Mouse (Mus musculus): ENCODE measurements at regions not wholly inside any gene's neighbourhood (a gene's known extent, or its start where the extent isn't known, plus 50 kb on each side); places are given as distances from the start of the nearest gene placed in this dataset.

DNA sequence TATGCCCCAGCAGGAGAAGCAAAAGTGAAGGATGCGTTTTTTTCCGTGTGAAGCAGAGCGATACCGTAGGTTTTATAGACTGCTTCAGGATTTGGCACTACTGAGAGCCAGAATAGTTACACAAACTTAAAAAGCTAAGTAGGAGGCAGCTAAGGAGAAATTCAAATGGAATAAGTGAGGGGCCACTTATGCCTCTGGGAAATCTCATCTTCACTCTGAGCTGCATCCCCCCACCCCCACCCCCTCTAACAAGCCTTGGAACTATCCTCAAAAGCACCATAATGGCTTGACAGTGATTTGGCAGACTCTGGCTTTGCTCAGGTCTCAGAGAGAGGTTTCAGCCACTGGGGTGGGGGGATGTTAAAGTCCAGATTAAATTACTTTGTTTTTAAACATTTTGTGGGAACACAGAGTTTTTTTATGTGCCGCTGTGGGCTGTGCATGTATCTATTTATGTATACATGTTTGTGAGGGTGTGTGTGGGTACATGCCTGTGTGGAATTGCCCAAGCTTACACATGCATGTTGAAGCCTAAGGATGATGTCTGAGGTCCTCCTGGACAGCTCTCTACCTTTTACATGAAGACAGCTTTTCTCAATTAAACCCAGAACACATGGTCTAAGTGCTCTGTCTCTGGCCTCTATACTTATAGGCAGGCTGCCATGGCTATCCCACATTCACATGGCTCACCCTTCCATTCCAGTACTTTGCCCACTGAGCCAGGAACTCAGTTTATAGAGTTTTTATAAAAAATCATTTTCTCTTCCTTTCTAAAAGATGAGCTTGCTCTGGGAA, 396.6 kb downstream of the Epm2a start:
- WGBS, result 90% methylated on average over 5 of the region's 5 CpGs
- no peak for DNase-seq (ENCODE audit: extremely low read depth, low read depth, low spot score)
- no peaks in the 10 kb centered on the region for H3K36me3 ChIP-seq (ENCODE audit: control insufficient read depth, insufficient read depth, low read length)
- no peak for TF ChIP-seq POLR2A (IDR thresholded peaks at IDR 0.05; ENCODE audit: extremely low read depth, insufficient read depth, low read length)
- no peaks in the 10 kb centered on the region for H3K79me2 ChIP-seq (ENCODE audit: control insufficient read depth, insufficient read depth, low read length)
- H3K4me3 ChIP-seq (ENCODE audit: insufficient read depth, low read depth, low read length), result no peak overlapping the region
- H3K4me1 ChIP-seq (ENCODE audit: control insufficient read depth, insufficient read depth, low read length), result no peaks in the 10 kb centered on the region
- no peaks in the 10 kb centered on the region for H3K27me3 ChIP-seq (ENCODE audit: control insufficient read depth, insufficient read depth, low read length)
- H3K27ac ChIP-seq (replicated peaks; ENCODE audit: insufficient read depth, low read depth, low read length), result no peak overlapping the region
- H3K9ac ChIP-seq (ENCODE audit: low read depth, low read length), result no peak overlapping the region

- Histone ChIP-seq H3K79me2 (ENCODE audit: control insufficient read depth, insufficient read depth, low read length) (no peaks in the 10 kb centered on the region), H3K36me3 (ENCODE audit: control insufficient read depth, insufficient read depth, low read length) (no peaks in the 10 kb centered on the region), H3K4me1 (ENCODE audit: control insufficient read depth, insufficient read depth, low read length) (no peaks in the 10 kb centered on the region), H3K27me3 (ENCODE audit: control insufficient read depth, insufficient read depth, low read length) (no peaks in the 10 kb centered on the region), H3K9ac (ENCODE audit: low read depth, low read length) (no peak overlapping the region), H3K4me3 (ENCODE audit: insufficient read depth, low read depth, low read length) (no peak overlapping the region), H3K27ac (replicated peaks; ENCODE audit: insufficient read depth, low read depth, low read length) (no peak overlapping the region)
- 85% methylated on average over 4 of the region's 4 CpGs for WGBS
- TF ChIP-seq CTCF (IDR thresholded peaks at IDR 0.05; ENCODE audit: low read depth, low read length) (no peak), POLR2A (IDR thresholded peaks at IDR 0.05; ENCODE audit: extremely low read depth, insufficient read depth, low read length) (no peak)
- DNase-seq (ENCODE audit: extremely low read depth, low read depth, low spot score), result no peak
Observed at GRCm38 (mm10) chr10:11745587-11745986, 402.4 kb downstream of the Epm2a start.

DNA sequence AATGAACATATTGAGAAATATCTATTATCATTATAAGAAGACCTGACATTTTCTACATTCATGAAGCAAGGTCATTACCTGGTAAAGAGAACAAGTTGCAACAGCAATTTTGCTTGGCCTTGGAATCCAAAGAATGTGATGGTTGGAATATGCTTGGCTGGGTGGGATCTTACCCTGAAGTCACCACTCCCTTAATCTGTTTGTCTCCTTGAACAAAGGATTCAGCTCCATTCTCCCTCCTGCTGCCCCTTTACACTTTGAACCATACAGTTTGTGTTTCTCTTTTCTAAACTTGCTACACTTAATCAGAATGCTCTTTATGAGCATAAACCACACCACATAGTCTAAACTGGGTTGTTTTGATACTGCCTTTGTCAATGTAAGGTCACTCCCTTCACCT, 403.8 kb downstream of the Epm2a start:
- Histone ChIP-seq H3K79me2 (ENCODE audit: control insufficient read depth, insufficient read depth, low read length) (no peaks in the 10 kb centered on the region), H3K4me1 (ENCODE audit: control insufficient read depth, insufficient read depth, low read length) (no peaks in the 10 kb centered on the region), H3K27me3 (ENCODE audit: control insufficient read depth, insufficient read depth, low read length) (no peaks in the 10 kb centered on the region), H3K36me3 (ENCODE audit: control insufficient read depth, insufficient read depth, low read length) (no peaks in the 10 kb centered on the region), H3K9ac (ENCODE audit: low read depth, low read length) (no peak overlapping the region), H3K27ac (replicated peaks; ENCODE audit: insufficient read depth, low read depth, low read length) (no peak overlapping the region), H3K4me3 (ENCODE audit: insufficient read depth, low read depth, low read length) (no peak overlapping the region)
- no peak for DNase-seq (ENCODE audit: extremely low read depth, low read depth, low spot score)
- no peak for TF ChIP-seq CTCF (IDR thresholded peaks at IDR 0.05; ENCODE audit: low read depth, low read length)
- TF ChIP-seq POLR2A (IDR thresholded peaks at IDR 0.05; ENCODE audit: extremely low read depth, insufficient read depth, low read length), result no peak

DNA sequence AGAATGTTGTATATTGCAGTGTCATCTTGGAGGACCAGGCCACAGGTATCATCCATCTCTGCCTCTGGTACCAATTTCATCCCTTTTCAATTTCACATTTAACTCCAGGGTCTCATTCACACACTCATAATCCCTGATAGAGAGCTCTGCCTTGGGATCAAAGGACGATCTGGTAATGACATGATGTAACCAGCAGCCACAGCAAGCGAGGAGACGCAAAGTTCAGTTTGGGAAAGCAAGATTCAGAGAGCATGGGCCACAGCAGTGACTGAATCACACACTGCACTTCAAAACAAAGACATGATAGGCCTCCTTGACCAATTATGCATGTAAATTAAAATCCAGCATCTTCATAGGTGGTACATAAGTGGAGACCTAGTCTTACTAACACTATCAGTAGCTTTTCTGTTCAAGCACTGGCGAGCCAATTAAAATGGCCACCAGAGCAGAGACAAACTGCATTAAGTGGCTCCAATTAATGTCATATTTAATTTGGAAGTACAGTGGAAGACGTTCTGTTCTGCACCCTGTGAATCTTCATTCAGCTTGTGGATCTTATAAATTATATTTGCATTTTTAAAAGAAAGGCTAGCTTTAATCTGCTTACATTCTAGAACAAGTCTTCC, 412.0 kb downstream of the Epm2a start:
- Histone ChIP-seq H3K27ac (replicated peaks; ENCODE audit: insufficient read depth, low read depth, low read length) (no peak overlapping the region), H3K4me3 (ENCODE audit: insufficient read depth, low read depth, low read length) (no peak overlapping the region), H3K36me3 (ENCODE audit: control insufficient read depth, insufficient read depth, low read length) (no peaks in the 10 kb centered on the region), H3K79me2 (ENCODE audit: control insufficient read depth, insufficient read depth, low read length) (no peaks in the 10 kb centered on the region), H3K27me3 (ENCODE audit: control insufficient read depth, insufficient read depth, low read length) (no peaks in the 10 kb centered on the region; the same call in 1 of the 2 replicates), H3K4me1 (ENCODE audit: control insufficient read depth, insufficient read depth, low read length) (no peaks in the 10 kb centered on the region), H3K9ac (ENCODE audit: low read depth, low read length) (no peak overlapping the region)
- TF ChIP-seq CTCF (IDR thresholded peaks at IDR 0.05; ENCODE audit: low read depth, low read length) (no peak), POLR2A (IDR thresholded peaks at IDR 0.05; ENCODE audit: extremely low read depth, insufficient read depth, low read length) (no peak)
- WGBS, result 71% methylated on average over 5 of the region's 5 CpGs
- DNase-seq (ENCODE audit: extremely low read depth, low read depth, low spot score), result no peak

GRCm38 (mm10) chr10:11777894-11778293, 434.7 kb downstream of the Epm2a start:
- H3K36me3 ChIP-seq (ENCODE audit: control insufficient read depth, insufficient read depth, low read length), result no peaks in the 10 kb centered on the region
- H3K4me3 ChIP-seq (ENCODE audit: insufficient read depth, low read depth, low read length), result no peak overlapping the region
- no peaks in the 10 kb centered on the region for H3K79me2 ChIP-seq (ENCODE audit: control insufficient read depth, insufficient read depth, low read length)
- H3K4me1 ChIP-seq (ENCODE audit: control insufficient read depth, insufficient read depth, low read length), result no peaks in the 10 kb centered on the region
- 77% methylated on average over 6 of the region's 6 CpGs for WGBS
- TF ChIP-seq CTCF (IDR thresholded peaks at IDR 0.05; ENCODE audit: low read depth, low read length) (no peak), POLR2A (IDR thresholded peaks at IDR 0.05; ENCODE audit: extremely low read depth, insufficient read depth, low read length) (no peak)
- no peak overlapping the region for H3K27ac ChIP-seq (replicated peaks; ENCODE audit: insufficient read depth, low read depth, low read length)
- H3K9ac ChIP-seq (ENCODE audit: low read depth, low read length), result no peak overlapping the region
- H3K27me3 ChIP-seq (ENCODE audit: control insufficient read depth, insufficient read depth, low read length), result no peaks in the 10 kb centered on the region
- no peak for DNase-seq (ENCODE audit: extremely low read depth, low read depth, low spot score)

- Histone ChIP-seq H3K79me2 (ENCODE audit: control insufficient read depth, insufficient read depth, low read length) (no peaks in the 10 kb centered on the region), H3K36me3 (ENCODE audit: control insufficient read depth, insufficient read depth, low read length) (no peaks in the 10 kb centered on the region), H3K27me3 (ENCODE audit: control insufficient read depth, insufficient read depth, low read length) (no peaks in the 10 kb centered on the region), H3K4me3 (ENCODE audit: insufficient read depth, low read depth, low read length) (no peak overlapping the region), H3K4me1 (ENCODE audit: control insufficient read depth, insufficient read depth, low read length) (no peaks in the 10 kb centered on the region), H3K27ac (replicated peaks; ENCODE audit: insufficient read depth, low read depth, low read length) (no peak overlapping the region), H3K9ac (ENCODE audit: low read depth, low read length) (no peak overlapping the region)
- WGBS, result 60% methylated on average over 2 of the region's 2 CpGs
- DNase-seq (ENCODE audit: extremely low read depth, low read depth, low spot score), result no peak
- no peak for TF ChIP-seq CTCF (IDR thresholded peaks at IDR 0.05; ENCODE audit: low read depth, low read length)
- TF ChIP-seq POLR2A (IDR thresholded peaks at IDR 0.05; ENCODE audit: extremely low read depth, insufficient read depth, low read length), result no peak
Observed at GRCm38 (mm10) chr10:11780302-11780701, 437.1 kb downstream of the Epm2a start.
